In the genomic region with DNA sequence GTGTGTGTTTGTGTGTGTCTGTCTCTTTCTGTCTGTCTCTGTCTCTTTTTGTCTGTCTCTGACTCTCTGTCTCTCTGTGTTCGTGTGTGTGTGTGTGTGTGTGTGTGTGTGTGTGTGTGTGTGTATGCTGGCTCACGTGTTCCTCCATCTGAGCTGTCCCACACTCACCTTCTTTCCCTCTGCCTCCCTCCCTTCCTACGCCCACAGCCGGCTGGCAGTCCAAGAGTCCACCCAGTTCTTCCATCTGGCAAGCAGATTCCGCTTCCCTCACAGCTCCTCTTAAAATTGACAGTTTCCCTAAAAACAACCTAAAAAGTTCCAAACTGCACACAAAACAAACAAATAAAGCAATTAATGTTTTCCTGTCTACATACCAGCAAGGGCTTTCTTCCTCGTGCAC, we compare ENCODE assay signal across 14 mouse cellular contexts. TPM values are rescaled to one million over a fixed set of nuclear protein-coding genes. Genes with fewer than 3 reads are reported as not detected.
DNase-seq lines count a peak whose midpoint lies in the region; ATAC-seq and TF ChIP-seq lines count a peak whose summit lies in the region.
"Had no signal": no experiment of that assay in that cellular context is flagged by ENCODE, and none has a peak within 500 bp of the region (broad histone marks: within the 10 kb centered on the region; RNA-seq: fewer than 3 reads in every experiment).

No protein-coding gene starts in this region.

- WGBS in intestine, embryonic 15.5 days: 58% methylated on average over 5 of the region's 6 CpGs

- intact Hi-C loops in left cerebral cortex, postnatal 14 days (cut with DNase I): no loop called here
- intact Hi-C loops in gastrocnemius, postnatal 14 days (cut with DNase I; ENCODE audit: low total_unique reads): no loop called here

- no peak for TF ChIP-seq POLR2A in brain, embryonic 14.5 days (IDR thresholded peaks at IDR 0.05; ENCODE audit: borderline replicate concordance, extremely low read depth, insufficient read depth, insufficient read length, poor library complexity, severe bottlenecking)

- H3K9me3 ChIP-seq in intestine, embryonic 15.5 days: no peaks in the 10 kb centered on the region
- H3K9me3 ChIP-seq: heart, embryonic 15.5 days; liver, embryonic 13.5 days had no signal

- TF ChIP-seq CTCF in brain, embryonic 14.5 days (IDR thresholded peaks at IDR 0.05; ENCODE audit: borderline replicate concordance, extremely low read depth, insufficient read depth, insufficient read length): no peak
- TF ChIP-seq CTCF in layer of hippocampus, adult 2 months (conservative IDR thresholded peaks at IDR 0.05): no peak

- peak; percentile 17 for DNase-seq in brain, embryonic 14.5 days (ENCODE audit: low read depth)
- DNase-seq in frontal cortex, postnatal 10 days (ENCODE audit: low spot score in 2 of 2): peak; percentile 21 to 49
- peak; percentile 56 to 60 for DNase-seq in layer of hippocampus, adult 2 months (ENCODE audit: low spot score in 2 of 2)
- peak; percentile 72 to 74 for DNase-seq in left cerebral cortex, postnatal 14 days (ENCODE audit: low spot score in 2 of 2)
- DNase-seq in embryo, embryonic 11 days: no peak
- DNase-seq in gastrocnemius, postnatal 14 days: no peak
- DNase-seq: adrenal gland, postnatal 14 days; gastrocnemius, adult 2 months; liver, embryonic 13.5 days had no signal

- no peaks in the 10 kb centered on the region for H3K4me1 ChIP-seq in intestine, embryonic 15.5 days (replicated peaks)
- H3K4me1 ChIP-seq: liver, embryonic 13.5 days had no signal

- no peak for ATAC-seq in erythroblast, adult 5-6 weeks (replicated peaks; ENCODE audit: low FRiP score, poor library complexity, severe bottlenecking)
- no peak for ATAC-seq in intestine, embryonic 15.5 days
- ATAC-seq: Patski had no signal

- no peak overlapping the region for H3K9ac ChIP-seq in intestine, embryonic 15.5 days
- H3K9ac ChIP-seq: heart, embryonic 15.5 days; liver, embryonic 13.5 days had no signal

- H3K27ac ChIP-seq in layer of hippocampus, adult 2 months: no peak overlapping the region
- H3K27ac ChIP-seq in intestine, embryonic 15.5 days: no peak overlapping the region
- H3K27ac ChIP-seq: gastrocnemius, adult 2 months; heart, embryonic 15.5 days; liver, embryonic 13.5 days had no signal

- no peaks in the 10 kb centered on the region for H3K36me3 ChIP-seq in intestine, embryonic 15.5 days
- H3K36me3 ChIP-seq: heart, embryonic 15.5 days; liver, embryonic 13.5 days had no signal

- no peaks in the 10 kb centered on the region for H3K27me3 ChIP-seq in intestine, embryonic 15.5 days (replicated peaks)
- H3K27me3 ChIP-seq: heart, embryonic 15.5 days; liver, embryonic 13.5 days; Patski had no signal

- no peak overlapping the region for H3K4me3 ChIP-seq in layer of hippocampus, adult 2 months
- H3K4me3 ChIP-seq in intestine, embryonic 15.5 days (replicated peaks): no peak overlapping the region
- H3K4me3 ChIP-seq: gastrocnemius, adult 2 months; heart, embryonic 15.5 days; liver, embryonic 13.5 days had no signal

- no peak overlapping the region for H3K4me2 ChIP-seq in intestine, embryonic 15.5 days (replicated peaks)
- H3K4me2 ChIP-seq: heart, embryonic 15.5 days; liver, embryonic 13.5 days had no signal

RNA-seq across cellular contexts. Expression of a gene that starts 55.3 kb away (rescaled TPM):
- 0.33 and 0.44 TPM in 2 replicates for polyA plus RNA-seq in brain, embryonic 14.5 days (2012; rRNA removed)
- total RNA-seq in layer of hippocampus, adult 2 months (2021): 1 to 10 TPM; 2.0 to 2.1 TPM
- total RNA-seq in left cerebral cortex, postnatal 14 days (2021): 1 to 10 TPM; 8.3 to 9.9 TPM
- total RNA-seq in erythroblast, adult 5-6 weeks (2015; ENCODE audit: low replicate concordance): not detected in 2 replicates
- 0.17 TPM in 1 of 2 replicates, not detected in the other for total RNA-seq in erythroblast, adult 5-6 weeks (2017; ENCODE audit: low replicate concordance)
- polyA plus RNA-seq in intestine, embryonic 15.5 days (2015; fragmentation: Nextera tagmentation; extraction: Ambion mirVana): 0.92 and 1.3 TPM in 2 replicates
- 1 to 10 TPM; 1.8 to 4.6 TPM for total RNA-seq in gastrocnemius, postnatal 14 days (2021)
- total RNA-seq: megakaryocyte progenitor cell, adult 5-6 weeks had no signal

Comparison
In these comparisons a context has a peak if more than half of its experiments do, and no peak if none do; other contexts are left out.
1. DNase-seq: peak in brain, embryonic 14.5 days (single experiment), frontal cortex, postnatal 10 days (2 of 2), layer of hippocampus, adult 2 months (2 of 2) and left cerebral cortex, postnatal 14 days (2 of 2); none in embryo, embryonic 11 days (single experiment) and gastrocnemius, postnatal 14 days (single experiment).